Mouse (Mus musculus): ENCODE measurements around the gene Chmp2b.

DNA sequence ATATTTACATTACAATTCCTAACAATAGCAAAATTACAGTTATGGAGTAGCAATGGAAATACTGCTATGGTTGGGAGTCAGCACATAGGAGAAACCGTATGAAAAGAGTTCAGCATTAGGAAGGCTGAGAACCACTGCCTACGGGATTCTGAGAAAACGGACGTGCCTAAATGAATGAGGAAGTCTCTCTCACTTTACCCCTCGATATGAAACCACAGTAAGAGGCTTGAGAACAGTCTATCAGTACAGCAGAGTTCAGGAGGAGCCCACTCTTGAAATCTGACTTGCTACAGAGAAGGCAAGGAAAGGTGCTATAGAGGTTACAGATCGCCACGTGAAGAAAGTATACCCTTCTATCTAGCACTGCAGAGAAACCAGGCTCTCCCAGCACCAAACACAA, 13.6 kb downstream of the Chmp2b start:
- TF ChIP-seq CTCF (IDR thresholded peaks at IDR 0.05; ENCODE audit: borderline replicate concordance, insufficient read depth, low read depth, low read length) (no peak), POLR2A (IDR thresholded peaks at IDR 0.05; ENCODE audit: borderline replicate concordance, insufficient read depth, low read length) (no peak)
